Mouse (Mus musculus) olfactory bulb, adult 2 months (tissue): ENCODE data around the gene Tcte1.

ENCODE experiments used
- CTCF ChIP-seq: fragments of 200-500 bp; IDR thresholded peaks from 2 replicates; pipeline ENCODE4 v1.5.1; 2012; ENCODE audit warnings: low read depth, mild to moderate bottlenecking, low read length, moderate library complexity; ENCODE audit not compliant: insufficient read depth
- POLR2A ChIP-seq: fragments of 200-500 bp; IDR thresholded peaks from 2 replicates; pipeline ENCODE4 v1.6.1; 2012; ENCODE audit warnings: mild to moderate bottlenecking, low read depth, low read length, moderate library complexity; ENCODE audit not compliant: insufficient read depth

DNA sequence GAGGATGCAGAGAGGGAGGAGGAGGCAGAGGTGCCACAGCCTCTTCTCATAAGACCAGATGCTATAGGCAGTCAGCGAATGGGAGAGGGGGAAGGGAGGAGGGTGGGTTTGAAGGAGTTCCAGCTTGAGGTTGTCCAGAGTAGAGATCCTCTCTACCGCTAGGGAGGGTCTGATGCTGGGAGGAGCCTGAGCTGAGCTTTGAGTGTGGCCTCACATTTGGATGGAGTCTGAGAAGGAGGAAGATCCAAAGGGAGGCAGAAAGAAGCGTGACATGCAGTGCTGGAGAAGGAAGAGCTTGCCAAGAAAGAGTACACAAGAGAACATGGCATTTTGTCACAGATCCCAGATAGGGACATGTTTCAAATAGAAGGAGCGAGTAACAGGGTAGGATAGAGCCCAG is 15.2 kb downstream of the Tcte1 start:
- TF ChIP-seq CTCF, result no peak
- no peak for TF ChIP-seq POLR2A
